Mouse (Mus musculus) cerebellum, postnatal 25 days (tissue): ENCODE data around the gene Syne1.

Experiments used
- DNase-seq, 2 experiments: peaks; one replicate each; pipeline ENCODE4 v3.0.0; 2021; ENCODE audit warnings: mixed read lengths in 2 of 2

Syne1 gene

GRCm38 (mm10) chr10:5423984-5424383, 127.3 kb downstream of the Syne1 start:
- peak in 1 of 2 experiments; percentile 33 for DNase-seq

- no peak for DNase-seq
These were observed 135.6 kb downstream of the Syne1 start for GRCm38 (mm10) chr10:5415730-5416129.

- no peak for DNase-seq
These were observed 167.0 kb downstream of the Syne1 start for GRCm38 (mm10) chr10:5384131-5384776.

- no peak for DNase-seq
These were observed 169.7 kb downstream of the Syne1 start for GRCm38 (mm10) chr10:5381536-5381935.

- no peak for DNase-seq
These were observed 172.3 kb downstream of the Syne1 start for GRCm38 (mm10) chr10:5378969-5379368.

- peak; percentile 49 to 65 for DNase-seq
These were observed 181.7 kb downstream of the Syne1 start for GRCm38 (mm10) chr10:5369599-5369998.

- DNase-seq: peak in 1 of 2 experiments; percentile 24
These were observed 183.0 kb downstream of the Syne1 start for GRCm38 (mm10) chr10:5368266-5368665.

- no peak for DNase-seq
These were observed 183.7 kb downstream of the Syne1 start for GRCm38 (mm10) chr10:5367465-5368011.

- DNase-seq: peak; percentile 67 to 76
These were observed 190.7 kb downstream of the Syne1 start for GRCm38 (mm10) chr10:5360560-5360959.

GRCm38 (mm10) chr10:5356614-5357013, 194.7 kb downstream of the Syne1 start:
- no peak for DNase-seq

- no peak for DNase-seq
These were observed 197.9 kb downstream of the Syne1 start for GRCm38 (mm10) chr10:5353390-5353789.

- no peak for DNase-seq
These were observed 204.4 kb downstream of the Syne1 start for GRCm38 (mm10) chr10:5346911-5347310.

- DNase-seq: peak; percentile 56 to 64
These were observed 208.1 kb downstream of the Syne1 start for GRCm38 (mm10) chr10:5343211-5343610.

GRCm38 (mm10) chr10:5336394-5336793, 214.9 kb downstream of the Syne1 start:
- no peak for DNase-seq

- DNase-seq: no peak
These were observed 218.5 kb downstream of the Syne1 start for GRCm38 (mm10) chr10:5332801-5333200.

- DNase-seq: no peak
These were observed 224.6 kb downstream of the Syne1 start for GRCm38 (mm10) chr10:5326716-5327115.

- peak; percentile 62 to 63 for DNase-seq
These were observed 227.4 kb downstream of the Syne1 start for GRCm38 (mm10) chr10:5323741-5324395.

GRCm38 (mm10) chr10:5322562-5322961, 228.7 kb downstream of the Syne1 start:
- DNase-seq: peak; percentile 53 to 66

- DNase-seq: peak; percentile 82 to 88
These were observed 233.7 kb downstream of the Syne1 start for GRCm38 (mm10) chr10:5317602-5318001.

GRCm38 (mm10) chr10:5312437-5312836, 238.8 kb downstream of the Syne1 start:
- no peak for DNase-seq

- DNase-seq: peak in 1 of 2 experiments; percentile 40
These were observed 241.1 kb downstream of the Syne1 start for GRCm38 (mm10) chr10:5309961-5310713.

- DNase-seq: no peak
These were observed 241.9 kb downstream of the Syne1 start for GRCm38 (mm10) chr10:5309398-5309797.

- DNase-seq: no peak
These were observed 245.7 kb downstream of the Syne1 start for GRCm38 (mm10) chr10:5305555-5305954.
